Mouse (Mus musculus): ENCODE results near the gene Fcf1.

Gene Fcf1

GRCm38 (mm10) chr12:84968831-84969655 lies 1.7 kb upstream of the Fcf1 start:
- DNase-seq (ENCODE audit: low spot score) = no peak

GRCm38 (mm10) chr12:84969656-84970427 lies 855 bp upstream of the Fcf1 start:
- no peak for DNase-seq (ENCODE audit: low spot score)

- no peak for DNase-seq (ENCODE audit: low spot score)
Measured at GRCm38 (mm10) chr12:84979264-84979862, 8.7 kb downstream of the Fcf1 start.

- DNase-seq (ENCODE audit: low spot score) = no peak
Measured at GRCm38 (mm10) chr12:84989456-84989855, 18.8 kb downstream of the Fcf1 start.

GRCm38 (mm10) chr12:84995112-84995761 lies 24.5 kb downstream of the Fcf1 start:
- DNase-seq (ENCODE audit: low spot score) = no peak

GRCm38 (mm10) chr12:84996083-84996496 lies 25.4 kb downstream of the Fcf1 start, which contains the start of gene Ylpm1:
TSS of gene Ylpm1 (plus strand) at chr12:84996321.
- peak; percentile 96 for DNase-seq (ENCODE audit: low spot score)

GRCm38 (mm10) chr12:84996501-84997398 lies 26.1 kb downstream of the Fcf1 start:
- DNase-seq (ENCODE audit: low spot score) = peak; percentile 79

- DNase-seq (ENCODE audit: low spot score) = no peak
Measured at GRCm38 (mm10) chr12:84999053-84999452, 28.4 kb downstream of the Fcf1 start.

- no peak for DNase-seq (ENCODE audit: low spot score)
Measured at GRCm38 (mm10) chr12:85006206-85006605, 35.5 kb downstream of the Fcf1 start.

- DNase-seq (ENCODE audit: low spot score) = no peak
Measured at GRCm38 (mm10) chr12:85007021-85007420, 36.3 kb downstream of the Fcf1 start.

- no peak for DNase-seq (ENCODE audit: low spot score)
Measured at GRCm38 (mm10) chr12:85009776-85010175, 39.1 kb downstream of the Fcf1 start.

GRCm38 (mm10) chr12:85010541-85010940 lies 39.8 kb downstream of the Fcf1 start:
- DNase-seq (ENCODE audit: low spot score) = no peak

GRCm38 (mm10) chr12:85012185-85012584 lies 41.5 kb downstream of the Fcf1 start:
- no peak for DNase-seq (ENCODE audit: low spot score)

- no peak for DNase-seq (ENCODE audit: low spot score)
Measured at GRCm38 (mm10) chr12:85022071-85022470, 51.4 kb downstream of the Fcf1 start.

- DNase-seq (ENCODE audit: low spot score) = peak; percentile 51
Measured at GRCm38 (mm10) chr12:85032710-85033109, 62.0 kb downstream of the Fcf1 start.
